Mouse (Mus musculus): ENCODE results near the gene Hoxb2.

Gene Hoxb2

DNA sequence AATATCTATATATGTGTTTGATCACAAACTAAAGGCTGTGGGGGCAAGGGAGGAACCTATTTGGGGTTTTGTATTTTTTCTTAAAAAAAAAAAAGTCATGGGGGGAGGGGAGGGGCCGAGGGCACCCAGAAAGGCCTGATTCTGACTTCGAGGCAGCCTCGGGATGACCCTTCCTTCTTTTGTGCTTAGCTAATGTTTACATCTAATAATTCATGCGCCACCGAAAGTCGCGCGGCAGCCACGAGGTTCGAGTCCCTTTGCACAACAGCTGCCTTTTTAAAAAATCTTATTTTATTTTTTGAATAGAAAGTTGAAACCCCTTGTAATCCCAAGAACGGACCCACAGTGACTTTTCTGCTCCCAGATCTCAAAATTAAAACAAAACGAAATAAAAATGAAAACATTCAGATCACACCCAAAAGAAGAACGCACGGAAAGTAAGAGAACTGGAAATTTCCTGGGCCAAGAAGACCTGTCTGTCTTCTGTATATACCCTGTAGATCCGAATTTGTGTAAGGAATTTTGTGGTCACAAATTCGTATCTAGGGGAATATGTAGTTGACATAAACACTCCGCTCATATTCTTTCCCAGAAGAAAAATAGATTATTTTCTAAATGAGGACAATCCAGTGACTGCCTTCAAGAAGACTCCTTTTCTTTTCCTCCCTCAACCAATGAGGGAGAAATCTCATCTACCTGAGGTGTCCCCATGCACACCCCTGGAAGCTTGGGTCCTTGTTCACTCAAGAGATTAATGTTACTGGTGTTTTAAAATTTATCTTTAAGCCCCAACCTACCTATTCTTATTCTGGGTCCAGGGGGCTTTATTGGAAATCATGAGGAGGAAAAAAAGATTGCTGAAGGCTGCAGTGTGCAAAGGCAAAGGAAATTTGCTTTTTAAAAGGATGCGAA is 33.4 kb upstream of the Hoxb2 start:
- DNase-seq (ENCODE audit: low read depth) = no peak

DNA sequence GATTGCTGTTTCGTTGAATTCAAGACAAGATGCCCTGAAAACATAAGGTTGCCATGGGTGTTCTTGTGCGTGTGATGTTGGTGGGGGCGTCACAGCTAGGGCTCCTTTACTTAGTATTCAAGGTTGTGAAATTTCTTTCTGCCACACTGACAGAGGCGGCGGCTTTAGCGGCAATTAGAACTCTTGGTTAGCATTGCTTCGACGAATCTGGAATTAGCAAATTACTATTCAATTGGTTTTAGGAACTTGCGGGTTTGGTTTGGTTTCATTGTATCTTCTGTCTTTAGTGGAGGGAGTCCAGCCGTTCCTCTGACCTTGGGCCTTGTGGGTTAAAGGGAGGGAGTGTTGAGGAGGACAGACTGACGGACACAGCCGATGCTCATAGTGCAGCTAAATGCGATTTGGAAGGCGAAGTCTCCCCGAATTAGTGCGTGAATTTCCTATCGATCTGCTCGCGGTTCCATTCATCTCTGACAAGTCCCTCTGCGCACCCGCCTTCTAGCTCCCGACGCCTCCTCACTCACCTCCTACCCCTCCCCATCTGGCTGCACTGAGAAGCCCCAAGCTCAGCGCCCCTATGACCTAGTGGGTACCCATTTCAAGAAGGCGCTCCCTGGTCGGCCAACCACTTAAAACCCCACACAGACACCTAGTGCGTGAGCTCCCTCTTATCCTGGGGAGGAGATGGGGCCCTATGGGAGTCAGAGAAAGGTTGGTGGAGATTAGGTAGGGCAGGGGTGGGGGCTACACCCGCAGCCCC is 32.5 kb upstream of the Hoxb2 start, which contains the start of gene Hoxb4:
Hoxb4 (plus strand) TSS at position 660 of the 760 bp plus-strand sequence.
- DNase-seq (ENCODE audit: low read depth) = no peak

DNA sequence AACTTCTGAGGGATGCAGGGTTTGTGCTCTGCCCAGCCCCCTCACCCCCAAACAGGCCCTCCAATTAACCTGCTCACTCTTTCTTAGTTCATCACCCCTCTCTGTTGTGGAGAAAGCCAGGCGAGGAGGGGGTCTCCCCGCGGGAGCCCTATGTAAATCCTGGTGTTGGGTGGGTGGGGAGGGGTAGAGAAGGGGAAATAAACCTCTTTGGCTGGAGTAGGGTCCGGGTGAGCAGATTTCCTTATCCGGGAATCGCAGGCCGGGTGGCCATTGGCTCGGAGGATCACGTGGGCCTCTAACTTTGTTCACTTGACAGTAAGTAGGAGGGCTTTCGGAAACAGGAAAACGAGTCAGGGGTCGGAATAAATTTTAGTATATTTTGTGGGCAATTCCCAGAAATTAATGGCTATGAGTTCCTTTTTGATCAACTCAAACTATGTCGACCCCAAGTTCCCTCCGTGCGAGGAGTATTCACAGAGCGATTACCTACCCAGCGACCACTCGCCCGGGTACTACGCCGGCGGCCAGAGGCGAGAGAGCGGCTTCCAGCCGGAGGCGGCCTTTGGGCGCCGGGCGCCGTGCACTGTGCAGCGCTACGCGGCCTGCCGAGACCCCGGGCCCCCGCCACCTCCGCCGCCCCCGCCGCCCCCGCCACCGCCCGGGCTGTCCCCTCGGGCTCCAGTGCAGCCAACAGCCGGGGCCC is 31.8 kb upstream of the Hoxb2 start:
- no peak for DNase-seq (ENCODE audit: low read depth)

DNA sequence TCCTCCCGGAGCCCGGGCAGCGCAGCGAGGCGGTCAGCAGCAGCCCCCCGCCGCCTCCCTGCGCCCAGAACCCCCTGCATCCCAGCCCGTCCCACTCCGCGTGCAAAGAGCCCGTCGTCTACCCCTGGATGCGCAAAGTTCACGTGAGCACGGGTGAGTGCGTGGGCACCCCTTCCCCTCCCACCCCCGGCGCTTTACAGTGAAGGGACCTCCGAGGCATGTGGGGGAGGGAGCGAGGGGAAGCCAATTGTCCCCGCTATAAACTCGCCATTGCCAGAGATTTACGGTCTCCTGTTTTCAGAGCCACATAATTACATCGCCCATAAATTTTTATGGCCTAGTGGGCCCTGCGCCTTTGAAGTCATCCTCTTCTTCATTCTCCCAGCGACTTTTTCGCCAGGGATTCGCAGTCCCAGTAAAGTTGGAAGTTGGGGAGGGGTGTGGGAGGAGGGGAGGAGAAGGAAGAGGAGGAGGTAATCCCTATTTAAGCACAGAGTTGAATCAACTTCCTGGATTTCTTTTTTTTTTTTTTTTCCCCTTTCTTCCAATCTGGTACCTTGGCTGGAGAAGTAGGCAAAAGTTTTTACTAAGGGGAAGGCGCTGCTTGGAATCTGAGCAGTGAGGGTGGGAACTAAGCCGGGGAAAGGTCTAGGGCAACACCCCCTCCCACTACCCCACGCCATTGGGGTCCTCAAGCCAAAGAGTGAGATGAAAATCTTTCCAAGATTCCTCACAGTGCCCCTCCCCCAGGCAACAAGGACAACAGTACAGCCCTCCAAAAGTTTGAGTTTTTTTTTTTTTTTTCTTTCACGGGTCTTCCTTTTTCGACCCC is 31.0 kb upstream of the Hoxb2 start:
- DNase-seq (ENCODE audit: low read depth) = no peak

GRCm38 (mm10) chr11:96319910-96320309 is 30.4 kb upstream of the Hoxb2 start:
- no peak for DNase-seq (ENCODE audit: low read depth)

DNA sequence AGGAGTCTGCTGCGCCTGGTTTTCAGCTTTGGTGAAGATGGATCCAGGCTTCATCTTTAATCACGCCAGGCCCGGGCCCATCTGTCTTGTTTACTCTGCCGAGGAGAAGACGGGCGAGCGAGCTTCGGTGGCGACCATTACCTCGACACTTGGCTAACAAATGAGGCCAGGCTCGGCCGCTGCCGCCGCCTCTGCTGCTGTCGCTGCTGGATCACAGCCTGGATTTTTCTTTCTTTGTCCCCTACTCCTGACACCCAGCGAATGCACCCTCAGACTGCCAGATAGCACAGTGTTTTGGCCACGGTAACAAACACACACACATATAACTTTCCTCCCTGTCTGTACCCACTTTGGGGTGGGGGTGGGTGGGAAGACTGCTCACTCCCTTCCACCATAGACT is 29.6 kb upstream of the Hoxb2 start:
- no peak for DNase-seq (ENCODE audit: low read depth)

DNA sequence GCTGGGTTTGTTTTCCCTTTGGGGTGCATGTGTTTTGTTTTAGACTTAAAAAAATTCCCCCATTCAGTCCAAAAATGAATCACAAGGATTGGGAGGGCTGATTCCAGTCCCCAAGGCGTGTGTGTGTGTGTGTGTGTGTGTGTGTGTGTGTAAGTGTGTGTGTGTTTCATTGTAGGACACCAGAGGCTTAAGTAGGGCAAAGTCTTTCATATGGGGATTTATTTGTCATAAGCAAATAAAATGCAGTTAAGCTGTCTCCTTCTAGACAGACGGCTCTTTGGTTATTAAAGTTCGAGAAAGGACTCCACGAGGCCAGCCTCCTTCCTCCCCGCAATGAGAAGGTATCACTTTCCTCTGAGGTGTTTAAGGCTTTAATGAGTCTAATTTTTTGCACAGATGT is 28.5 kb upstream of the Hoxb2 start:
- DNase-seq (ENCODE audit: low read depth) = no peak

DNA sequence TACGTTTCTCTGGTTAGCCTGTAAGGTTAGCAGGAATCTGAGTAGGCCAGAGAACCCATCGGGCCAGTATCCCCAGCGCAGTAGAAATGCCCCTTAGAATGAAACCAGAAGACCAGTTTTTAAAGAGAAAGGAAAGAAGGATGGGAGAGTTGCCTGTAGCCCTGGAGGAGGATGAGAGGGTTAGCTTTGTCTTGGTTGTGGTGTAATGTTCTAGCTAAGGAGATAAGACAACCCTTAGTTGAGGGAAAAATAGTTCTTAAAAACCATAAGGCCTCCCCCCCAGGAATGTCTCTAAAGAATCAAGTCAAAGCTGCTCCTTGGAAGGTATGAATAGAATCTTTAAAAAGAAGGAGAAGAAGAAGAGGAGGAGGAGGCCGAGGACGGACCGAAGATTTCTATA is 27.6 kb upstream of the Hoxb2 start:
- DNase-seq (ENCODE audit: low read depth) = no peak

DNA sequence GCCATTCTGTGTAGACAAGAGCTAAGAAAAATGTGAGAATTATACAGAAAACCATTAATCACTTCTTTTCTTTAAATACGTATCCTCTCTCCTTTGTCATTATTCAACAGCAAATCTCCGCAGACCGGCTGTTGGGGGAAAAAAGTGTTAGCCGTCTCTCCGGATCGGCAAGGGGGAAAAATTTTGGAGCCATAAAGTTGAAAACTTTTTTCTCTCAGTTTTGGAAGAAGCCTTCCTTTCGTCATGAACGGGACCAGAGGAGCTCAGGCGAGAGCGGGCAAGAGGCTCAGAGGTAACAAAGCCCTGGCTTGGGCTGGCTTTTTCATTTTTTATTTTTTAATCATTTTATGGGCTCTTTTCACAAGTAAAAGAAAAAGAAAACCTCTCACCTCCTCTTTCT is 27.2 kb upstream of the Hoxb2 start, which contains the start of gene Hoxb3:
Hoxb3 (plus strand) TSS at position 173 of the 400 bp plus-strand sequence.
- DNase-seq (ENCODE audit: low read depth) = no peak

- DNase-seq (ENCODE audit: low read depth) = no peak
These were observed 26.2 kb upstream of the Hoxb2 start for GRCm38 (mm10) chr11:96324125-96324524.

DNA sequence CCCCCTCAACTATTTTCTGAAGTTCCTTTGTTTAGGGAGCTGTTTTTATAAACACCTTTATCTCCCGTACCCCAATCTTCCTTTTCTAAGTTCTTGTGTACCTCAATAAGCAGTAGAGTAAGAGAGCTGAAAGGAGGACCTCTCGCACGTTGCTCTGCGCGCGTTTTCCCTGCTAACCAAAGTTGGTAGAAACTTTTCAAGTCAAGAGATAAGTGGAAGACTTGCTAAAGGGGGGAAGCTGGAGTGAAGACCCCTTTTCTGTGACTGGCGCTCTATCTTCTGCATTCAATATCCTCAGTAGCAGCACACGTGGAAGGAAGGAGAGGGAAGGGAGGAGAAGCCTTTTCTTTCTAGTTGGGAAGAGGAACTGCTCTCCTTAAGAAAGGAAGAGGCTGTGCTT is 25.4 kb upstream of the Hoxb2 start:
- DNase-seq (ENCODE audit: low read depth) = no peak

DNA sequence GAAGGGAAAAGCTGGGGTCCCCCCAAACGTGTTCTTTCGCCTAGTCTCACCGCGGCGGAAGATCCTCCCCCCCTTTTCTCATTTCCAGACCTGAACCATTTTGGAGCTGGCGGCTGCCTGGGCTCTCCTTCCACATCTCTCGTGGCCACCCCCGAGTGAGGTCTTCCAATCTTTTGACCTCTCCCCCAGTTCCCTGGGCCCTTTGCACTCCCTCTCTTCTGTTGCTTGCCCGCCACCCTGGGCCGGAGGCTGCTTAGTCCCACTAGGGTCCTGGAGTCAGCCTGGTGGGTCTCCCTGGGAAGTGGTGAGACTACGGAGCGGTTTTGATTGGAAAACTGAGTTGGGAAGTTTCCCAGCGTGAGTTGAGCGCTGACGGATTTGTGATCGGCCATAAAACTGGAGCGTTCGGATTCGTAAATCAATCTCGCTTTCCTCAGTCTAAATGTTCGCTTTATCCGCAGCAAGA is 24.5 kb upstream of the Hoxb2 start:
- DNase-seq (ENCODE audit: low read depth) = no peak

- DNase-seq (ENCODE audit: low read depth) = no peak
These were observed 23.6 kb upstream of the Hoxb2 start for GRCm38 (mm10) chr11:96326705-96327104.

GRCm38 (mm10) chr11:96327122-96327521 is 23.2 kb upstream of the Hoxb2 start:
- DNase-seq (ENCODE audit: low read depth) = no peak

DNA sequence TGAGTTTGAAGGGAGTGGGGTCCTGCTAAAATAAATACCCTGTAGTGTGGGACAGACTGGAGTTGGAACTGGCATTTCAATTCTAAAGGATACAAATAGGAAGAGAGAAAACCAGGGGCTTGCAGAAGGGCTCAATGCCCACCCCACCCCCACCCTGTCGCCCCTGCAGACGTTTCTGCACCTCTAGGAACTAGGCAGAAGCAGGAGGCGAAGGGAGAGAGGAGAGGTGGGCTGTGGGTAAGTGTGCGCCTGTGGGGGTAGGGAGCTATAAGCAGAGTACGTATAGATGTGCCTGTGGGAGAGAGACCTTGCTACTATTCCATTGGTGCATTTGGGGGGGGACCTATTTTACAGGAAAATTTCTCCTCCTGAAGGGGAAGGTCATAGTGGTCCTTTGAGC is 22.6 kb upstream of the Hoxb2 start:
- no peak for DNase-seq (ENCODE audit: low read depth)

- DNase-seq (ENCODE audit: low read depth) = no peak
These were observed 21.7 kb upstream of the Hoxb2 start for GRCm38 (mm10) chr11:96328605-96329004.

GRCm38 (mm10) chr11:96332105-96332504 is 18.2 kb upstream of the Hoxb2 start:
- DNase-seq (ENCODE audit: low read depth) = no peak

DNA sequence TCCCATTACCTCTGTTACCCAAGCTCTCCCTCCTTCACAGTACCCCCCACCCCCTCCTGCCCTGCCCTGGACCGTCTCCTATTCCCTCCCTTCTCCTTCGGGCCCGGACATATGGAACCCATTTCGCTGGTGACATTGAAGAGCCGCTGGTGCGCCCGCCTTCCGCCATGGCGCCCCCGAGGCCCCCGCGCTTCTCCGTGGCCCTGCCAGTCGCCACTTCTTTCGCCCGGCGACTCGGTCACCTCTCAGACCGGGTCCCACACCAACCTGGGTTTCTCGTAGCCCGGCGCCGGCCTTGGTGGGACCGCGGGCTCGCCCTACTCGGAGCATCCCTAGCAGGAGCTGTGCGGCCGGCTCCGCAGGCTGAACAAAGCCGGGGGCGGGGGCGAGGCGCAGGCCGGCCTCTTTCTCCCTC is 17.7 kb upstream of the Hoxb2 start:
- DNase-seq (ENCODE audit: low read depth) = no peak

GRCm38 (mm10) chr11:96333241-96334001 is 16.9 kb upstream of the Hoxb2 start:
- no peak for DNase-seq (ENCODE audit: low read depth)

GRCm38 (mm10) chr11:96334002-96334364 is 16.3 kb upstream of the Hoxb2 start:
- no peak for DNase-seq (ENCODE audit: low read depth)

DNA sequence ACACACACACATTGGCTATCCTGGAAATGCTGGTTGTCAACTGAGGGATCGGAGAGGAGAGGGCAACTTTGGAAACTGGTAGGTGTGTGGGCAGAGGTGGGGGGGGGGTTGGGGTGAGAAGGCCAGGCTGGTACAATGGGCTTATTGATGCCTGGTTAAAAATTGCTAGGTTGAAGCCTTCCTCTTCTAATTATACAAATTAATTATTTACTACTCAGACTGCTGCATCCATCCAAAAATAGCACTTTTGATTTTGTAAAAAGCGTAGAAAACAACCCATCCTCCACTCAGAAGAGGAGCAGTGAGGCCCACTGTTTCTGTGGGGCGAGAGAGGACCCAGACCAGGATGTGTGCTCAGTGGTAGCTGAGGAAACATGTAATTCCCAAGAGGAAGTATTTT is 15.3 kb upstream of the Hoxb2 start:
- DNase-seq (ENCODE audit: low read depth) = no peak
